Mouse (Mus musculus) gonadal fat pad, adult 2 months (tissue): ENCODE results near the gene Il5ra. TPM values are rescaled to one million over a fixed set of nuclear protein-coding genes. Genes with fewer than 3 reads are reported as not detected.

Experiments used
- DNase-seq: peaks from one replicate; pipeline ENCODE4 v3.0.0-alpha.2; 2012; ENCODE audit warnings: low read depth
- polyA plus RNA-seq: library from polyadenylated mRNA; depleted of rRNA; stranded (reverse); fragments of >200 nt; gene quantifications from 2 replicates; pipeline ENCODE4 v1.2.3, GENCODE M21; 2012; rRNA removed

Il5ra gene
- polyA plus RNA-seq = 0.05 TPM in 2 replicates

DNA sequence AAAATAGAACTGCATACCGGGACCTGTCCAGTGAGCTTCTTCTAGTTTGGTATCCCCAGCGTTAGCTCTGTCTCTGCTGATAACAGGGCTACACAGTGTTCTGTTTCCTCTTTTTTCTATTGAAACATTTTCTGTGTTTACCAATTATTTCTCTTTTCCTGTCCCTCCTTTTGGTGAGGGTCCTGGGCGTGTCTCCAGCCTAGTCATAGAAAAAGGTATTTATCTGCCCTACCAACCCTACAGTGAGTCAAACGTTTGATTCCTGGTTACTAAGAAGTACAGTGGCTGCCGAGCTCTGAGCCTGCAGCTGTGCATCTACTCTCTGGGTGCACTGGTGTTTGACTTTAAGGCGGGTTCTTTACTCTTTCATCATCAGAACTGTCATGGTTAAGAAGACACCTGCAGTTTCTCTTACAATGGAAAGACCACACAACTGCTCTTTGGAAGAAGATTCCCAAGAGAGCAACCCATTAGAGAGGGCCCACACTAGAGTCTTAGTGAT is at the start of gene Il5ra:
Gene Il5ra (minus strand): TSS at position 151 of the 502 bp plus-strand sequence.
- DNase-seq = no peak

DNA sequence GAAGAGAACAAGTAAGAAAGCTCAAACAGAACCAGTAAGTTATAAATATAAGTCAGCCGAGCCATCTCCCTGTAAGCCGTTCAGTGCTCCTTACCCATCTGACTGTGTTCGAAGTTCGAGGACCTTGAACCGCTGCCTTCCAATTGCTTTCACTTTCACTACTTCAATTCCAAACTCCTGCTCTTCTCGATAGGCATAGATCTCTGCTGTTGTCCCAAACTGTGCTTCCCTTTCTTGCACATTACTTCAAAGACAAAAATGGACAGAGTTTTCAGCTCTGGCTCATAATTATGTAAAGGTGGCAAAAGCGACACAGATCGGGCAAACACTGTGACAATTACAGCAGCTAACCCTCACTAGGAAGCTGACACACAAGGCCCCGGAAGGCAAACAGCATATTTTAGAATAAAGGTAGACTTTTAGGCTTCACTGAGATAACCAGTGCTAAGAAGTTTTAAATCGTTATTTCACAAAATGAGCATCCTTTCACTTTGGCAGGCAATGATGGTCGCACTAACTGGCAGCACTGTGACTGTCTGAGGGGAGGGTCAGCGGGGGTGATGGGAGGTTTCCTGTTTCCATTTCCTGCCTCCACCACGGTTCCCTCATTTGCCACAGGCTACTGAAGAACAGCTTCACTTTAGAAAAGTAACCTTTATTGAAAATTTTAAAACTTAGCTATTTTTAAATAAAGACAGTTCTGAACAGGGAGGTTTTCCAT is 45.4 kb upstream of the Il5ra start:
- no peak for DNase-seq

DNA sequence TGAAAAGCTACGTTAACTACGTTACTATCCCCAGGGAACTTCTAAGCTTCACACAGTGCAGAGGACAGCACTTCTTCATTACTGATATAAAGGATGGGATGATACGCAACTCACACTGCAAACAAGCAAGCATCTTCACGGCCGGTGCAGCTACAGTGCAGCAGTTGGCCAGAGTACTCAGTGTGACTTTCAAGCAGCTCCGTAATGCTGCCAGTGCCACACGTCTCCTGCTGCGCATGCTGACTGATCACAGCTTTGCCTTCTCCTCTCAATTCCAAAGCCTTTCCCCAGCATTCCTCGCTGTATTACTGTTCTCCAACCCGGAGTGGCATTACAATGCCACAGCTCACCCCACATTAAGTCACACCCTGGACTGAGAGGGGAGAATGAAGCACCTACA is 44.8 kb upstream of the Il5ra start:
- no peak for DNase-seq

DNA sequence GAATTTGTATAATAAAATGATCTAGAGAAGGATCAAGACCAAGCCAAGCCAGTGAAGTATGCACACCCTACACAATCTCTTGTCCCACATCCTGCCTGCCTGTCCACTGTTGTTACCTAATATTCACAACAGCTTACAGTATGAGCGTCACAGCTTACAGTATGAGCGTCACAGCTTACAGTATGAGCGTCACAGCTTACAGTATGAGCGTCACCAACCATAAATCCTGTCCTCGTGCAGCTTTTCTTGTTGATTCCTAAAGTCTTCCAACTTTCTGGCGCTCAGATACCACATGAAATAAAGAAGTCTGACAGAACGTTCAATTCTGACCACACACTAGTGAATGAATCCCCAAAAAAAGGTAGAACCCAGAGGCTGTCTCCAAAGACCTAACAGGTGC is 44.3 kb upstream of the Il5ra start:
- DNase-seq = no peak

DNA sequence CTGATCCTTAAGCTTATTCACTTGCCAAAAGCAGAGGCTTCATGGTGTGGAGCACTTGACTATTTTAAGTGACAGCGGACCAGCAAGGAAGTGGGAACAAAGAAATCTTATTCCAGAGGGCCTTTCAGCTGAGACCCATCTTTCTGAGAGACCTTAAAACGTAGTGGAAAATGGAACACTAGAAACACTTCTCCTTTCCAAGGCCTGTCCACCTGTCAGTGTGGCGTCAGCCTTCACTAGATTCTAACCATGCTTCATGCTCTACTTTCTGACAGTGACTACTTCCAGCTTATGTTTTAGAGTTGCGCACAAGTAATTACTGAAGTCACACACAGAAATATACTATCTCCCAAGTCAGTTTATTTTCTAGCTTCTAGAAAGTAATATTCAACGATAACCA is 43.6 kb upstream of the Il5ra start:
- DNase-seq = no peak

DNA sequence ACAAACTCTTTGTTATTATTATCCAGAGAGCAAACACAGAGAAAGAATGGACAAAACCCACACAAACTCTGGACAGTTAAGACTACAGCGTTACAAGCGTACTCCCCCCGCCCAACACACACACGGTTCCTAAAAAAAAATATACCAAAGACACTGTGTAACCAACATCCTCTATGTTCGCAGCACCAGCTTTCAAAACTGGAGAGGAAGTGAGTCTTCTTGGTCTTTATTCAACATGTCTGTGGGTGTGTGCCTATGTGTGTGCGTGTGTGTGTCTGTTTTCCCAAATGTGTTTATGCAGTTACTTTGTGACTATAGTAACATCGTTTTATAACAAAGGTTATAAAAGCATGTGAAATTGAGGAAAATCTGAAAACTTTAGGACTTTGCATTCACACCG is 42.6 kb upstream of the Il5ra start:
- DNase-seq = no peak

DNA sequence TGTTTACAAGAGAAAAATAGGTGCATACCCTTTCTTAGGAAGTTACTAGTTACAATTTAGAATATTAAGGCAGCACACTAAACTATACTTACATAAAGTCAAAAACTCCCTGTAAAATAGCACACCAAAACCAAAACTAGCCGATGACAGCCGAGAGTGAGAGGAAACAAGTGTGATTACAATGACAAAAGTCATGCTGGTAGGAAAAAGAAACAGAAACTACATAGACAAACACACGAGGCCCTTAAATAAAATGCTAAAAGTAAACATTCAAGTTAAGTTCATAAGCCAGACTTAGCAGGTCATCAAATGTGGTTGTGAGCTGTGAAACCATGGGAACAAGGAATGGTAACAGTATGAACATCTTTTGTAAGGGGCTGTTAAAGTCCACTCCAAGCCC is 38.3 kb upstream of the Il5ra start:
- no peak for DNase-seq

DNA sequence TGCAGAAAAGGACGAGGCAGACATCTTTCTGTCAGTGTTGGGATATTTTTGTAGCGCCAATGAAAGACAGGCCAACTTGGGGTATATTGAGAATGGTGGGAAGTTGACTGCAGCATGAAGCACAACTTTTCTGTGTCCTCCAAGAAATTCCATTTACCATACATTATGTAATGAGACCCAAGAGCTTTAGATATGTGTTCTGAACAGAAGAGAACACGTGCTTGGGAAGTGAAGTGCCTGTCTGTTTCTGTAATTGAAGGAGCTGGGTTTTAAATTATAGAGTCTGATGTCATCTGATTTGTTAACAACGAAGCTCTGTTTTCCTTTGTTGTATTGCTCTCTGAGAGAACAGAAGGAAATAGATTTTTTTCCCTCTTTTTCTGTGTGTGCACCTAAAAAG is 21.2 kb upstream of the Il5ra start:
- DNase-seq = no peak

DNA sequence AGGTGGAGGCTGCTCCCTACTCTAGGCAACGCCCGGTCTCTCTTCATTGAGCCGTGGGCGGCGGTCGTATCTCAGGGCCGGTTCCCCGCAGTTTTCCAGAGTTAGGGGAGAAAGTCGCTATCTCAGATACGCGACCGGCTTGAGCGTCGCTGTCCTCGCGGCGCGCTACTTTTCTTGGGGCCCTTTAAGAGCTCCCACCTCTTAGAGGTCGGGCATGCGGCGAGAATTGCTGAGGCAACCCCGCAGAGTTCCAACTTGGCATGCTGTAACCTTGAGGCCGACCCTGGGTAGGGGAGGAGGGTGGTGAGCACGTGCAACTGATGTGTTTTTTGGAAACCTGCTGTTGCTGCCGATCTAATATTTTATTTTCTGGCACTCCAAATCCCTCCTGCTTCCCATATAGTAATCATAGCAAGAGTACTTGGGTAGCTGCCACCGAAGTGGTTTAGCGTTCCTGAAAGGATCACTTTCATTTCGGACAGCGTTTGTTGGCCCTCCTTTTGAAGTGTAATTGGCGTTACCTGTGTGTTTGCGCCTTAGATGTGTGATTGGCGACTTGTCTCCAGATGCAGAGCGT is 20.5 kb upstream of the Il5ra start:
- DNase-seq = no peak

DNA sequence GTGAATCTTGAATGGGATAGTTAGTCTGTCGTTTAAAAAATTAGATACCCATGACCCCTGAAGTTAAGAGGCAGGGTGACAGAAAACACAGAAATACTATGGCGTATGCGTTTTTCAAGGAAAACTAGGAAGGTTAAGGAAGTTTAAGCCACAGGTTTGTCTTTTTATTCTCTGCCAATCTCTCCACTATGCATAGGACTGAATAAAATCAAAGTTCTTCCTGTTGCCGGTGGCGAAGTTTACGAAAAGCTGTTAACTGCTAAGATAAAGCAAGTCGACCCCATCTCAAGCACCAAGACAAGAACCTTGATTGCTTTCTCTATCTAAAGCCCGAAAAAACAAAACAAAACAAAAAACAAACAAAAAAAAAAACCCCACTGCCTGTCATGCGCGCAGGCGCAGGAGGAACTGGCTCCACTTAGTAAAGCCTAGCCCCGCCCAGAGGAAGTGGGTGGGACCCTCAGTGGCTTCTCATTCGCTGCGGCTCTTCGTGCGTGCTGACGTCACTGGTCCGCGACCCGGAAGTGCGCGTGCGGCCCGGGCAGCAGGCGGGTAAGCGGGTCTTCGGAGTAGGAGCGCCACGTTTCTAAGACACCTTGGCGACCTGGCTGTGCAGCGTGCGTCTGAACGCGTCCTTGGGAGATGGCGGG is 19.9 kb upstream of the Il5ra start, which contains the start of gene Trnt1:
Gene Trnt1 (plus strand): TSS at position 481 of the 650 bp plus-strand sequence.
- peak; percentile 55 for DNase-seq

DNA sequence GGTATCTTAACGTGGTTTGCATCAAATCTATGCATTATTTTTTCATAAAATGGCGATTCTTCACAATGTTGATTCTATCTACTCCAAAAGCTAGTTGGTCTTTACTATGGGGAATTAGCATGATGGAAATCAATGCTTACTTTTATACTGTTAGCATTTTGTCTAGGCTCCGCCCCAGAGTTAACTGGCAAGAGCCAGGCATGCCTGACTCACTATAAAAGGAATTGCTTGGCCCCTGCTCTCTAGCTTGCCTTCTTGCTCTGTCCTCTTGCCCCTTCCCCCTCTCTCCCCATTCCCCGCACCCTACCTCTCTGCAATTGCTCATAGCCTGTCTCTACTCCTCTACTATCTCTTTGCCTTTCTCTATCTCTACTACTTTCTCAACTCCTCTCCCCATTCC is 17.9 kb upstream of the Il5ra start:
- DNase-seq = no peak

DNA sequence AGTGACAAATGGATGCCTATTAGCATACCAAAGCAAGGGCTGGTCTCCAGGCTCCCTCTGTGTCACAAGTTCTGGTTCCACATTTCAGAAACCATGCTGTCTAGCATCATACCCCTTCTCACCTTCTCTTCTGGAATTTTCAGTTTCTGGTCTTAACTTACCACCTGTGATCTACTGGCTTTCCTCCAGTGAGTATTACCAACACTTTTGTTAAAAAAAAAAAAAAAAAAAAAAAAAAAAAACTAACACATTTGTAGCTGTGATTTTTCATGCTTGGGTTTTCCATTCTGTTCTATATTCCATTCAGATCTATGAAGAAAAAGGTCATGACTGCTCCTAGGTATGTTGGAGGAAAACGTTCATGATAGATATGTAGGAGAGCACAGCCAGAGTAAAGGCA is 17.1 kb upstream of the Il5ra start:
- DNase-seq = no peak

DNA sequence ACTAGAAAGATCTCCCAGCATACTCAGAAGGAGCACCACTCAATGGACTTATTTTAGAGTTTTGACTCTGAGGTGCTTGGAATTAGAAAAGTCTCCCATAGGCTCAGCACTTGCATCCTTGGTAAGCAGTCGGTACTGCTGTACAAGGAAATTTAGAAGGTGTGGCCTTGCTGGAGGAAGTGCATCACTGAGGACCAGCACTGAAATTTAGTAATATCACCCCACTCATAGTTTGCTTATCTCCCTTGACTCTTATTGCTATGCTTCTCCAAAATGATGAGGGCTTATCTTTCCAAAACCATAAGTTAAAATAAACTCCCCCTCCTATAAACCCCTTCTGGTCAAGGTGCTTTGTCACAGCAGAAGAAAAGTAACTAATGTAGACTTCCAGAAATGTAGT is 12.6 kb upstream of the Il5ra start:
- DNase-seq = no peak

DNA sequence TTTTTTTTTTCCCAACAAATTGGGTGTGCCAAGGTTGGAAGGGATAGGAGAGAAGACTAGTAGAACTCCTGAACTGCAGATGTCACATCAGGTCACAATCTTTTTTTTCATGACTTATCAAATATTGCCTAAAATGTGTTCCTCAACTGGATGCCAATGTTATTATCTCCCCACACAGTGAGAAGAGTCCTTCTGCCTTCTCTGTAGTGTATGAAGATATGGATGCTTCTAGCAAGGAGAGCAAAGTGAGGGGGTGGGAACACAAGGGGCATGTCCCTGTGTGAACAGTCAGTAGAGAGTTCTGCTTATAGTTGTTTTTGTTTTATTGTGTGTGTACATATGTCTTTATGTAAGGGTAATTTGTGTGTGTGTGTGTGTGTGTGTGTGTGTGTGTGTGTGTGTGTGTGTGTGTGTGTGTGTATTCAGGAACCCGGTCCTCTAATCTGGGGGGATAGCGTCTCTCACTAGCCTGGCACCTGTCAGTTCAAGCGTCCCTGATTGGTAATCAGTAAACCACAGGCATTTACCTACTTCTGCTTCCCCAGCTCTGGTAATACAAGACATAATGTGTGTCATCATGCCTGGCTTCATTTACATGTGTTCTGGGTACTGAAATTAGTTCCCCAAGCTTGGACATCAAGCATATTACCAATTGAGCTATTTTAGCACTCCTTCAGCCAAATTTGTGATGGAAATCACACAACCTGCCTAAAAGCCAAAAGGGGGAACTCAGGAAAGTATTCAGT is 11.8 kb upstream of the Il5ra start:
- DNase-seq = no peak

DNA sequence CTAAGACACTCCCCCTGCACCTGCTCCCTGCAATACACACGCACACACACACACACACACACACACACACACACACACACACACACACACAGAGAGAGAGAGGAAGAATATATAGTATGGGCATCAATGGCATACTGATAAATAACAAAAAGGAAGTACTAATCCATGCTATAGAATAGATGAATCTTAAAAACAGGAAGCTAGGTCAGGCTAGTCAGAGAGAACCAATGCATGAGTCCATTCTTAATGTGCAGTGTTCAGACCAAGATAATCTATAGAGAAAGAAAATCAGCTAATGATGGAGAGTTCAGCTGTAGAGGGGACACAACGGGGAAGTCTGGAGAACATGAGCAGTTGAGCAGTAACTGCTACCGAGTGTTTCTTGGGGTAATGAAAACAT is 9.5 kb upstream of the Il5ra start:
- DNase-seq = no peak

DNA sequence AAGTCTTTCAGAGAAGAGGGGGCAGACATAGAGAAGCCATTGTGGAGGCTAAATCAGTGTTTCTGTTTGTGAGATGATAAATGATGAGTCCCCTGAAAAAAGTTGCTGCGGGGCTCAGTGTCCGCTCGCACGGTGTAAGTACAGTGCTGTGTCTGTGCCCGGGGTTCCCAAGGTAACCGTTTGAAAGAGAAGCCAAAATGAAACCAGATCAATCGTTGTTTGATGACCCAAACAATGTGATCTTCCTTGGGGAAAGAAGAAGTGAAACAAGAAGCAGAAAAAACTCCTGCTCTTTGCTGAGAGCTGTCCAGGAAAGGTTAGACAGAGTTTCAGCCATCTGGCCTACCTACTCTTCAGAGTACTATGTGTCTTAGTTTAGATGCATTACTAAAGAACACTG is 1.5 kb upstream of the Il5ra start:
- no peak for DNase-seq

DNA sequence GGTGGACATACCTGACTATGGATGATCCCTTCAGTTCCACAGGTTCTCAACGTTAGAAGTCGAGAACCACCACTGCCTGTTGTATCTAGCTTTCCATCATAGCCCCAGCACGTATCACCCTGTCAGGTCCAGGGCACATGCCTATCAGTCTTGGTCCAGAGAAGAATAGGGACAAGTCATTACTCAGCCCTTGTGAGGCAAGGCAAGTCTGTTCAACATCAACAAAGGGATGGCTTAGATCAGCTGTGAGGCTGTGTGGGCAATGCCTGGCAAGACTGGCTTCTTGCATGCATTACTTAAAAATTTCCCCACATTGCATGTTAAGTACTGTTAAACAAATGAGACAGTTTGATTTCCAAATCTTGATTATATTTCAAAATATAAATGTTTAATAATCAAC is 1.0 kb downstream of the Il5ra start:
- DNase-seq = no peak

DNA sequence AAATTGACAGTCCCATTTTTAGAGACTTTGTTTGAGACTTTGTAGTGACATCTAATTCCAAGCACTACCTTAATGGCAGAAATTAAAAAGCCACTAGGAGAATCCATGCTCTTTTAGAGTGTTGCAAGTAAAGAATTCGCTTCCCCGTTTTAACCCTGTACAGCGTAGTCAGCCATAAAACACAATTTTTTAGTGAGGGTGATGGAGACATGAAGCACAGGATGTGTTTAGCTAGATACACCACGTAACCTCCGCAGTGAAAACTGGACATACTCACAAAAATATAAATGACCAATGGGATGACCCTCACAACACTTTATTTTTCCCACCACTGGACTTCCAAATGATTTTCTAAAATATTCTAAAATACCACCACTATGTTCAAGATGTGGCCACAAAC is 1.6 kb downstream of the Il5ra start:
- DNase-seq = no peak

DNA sequence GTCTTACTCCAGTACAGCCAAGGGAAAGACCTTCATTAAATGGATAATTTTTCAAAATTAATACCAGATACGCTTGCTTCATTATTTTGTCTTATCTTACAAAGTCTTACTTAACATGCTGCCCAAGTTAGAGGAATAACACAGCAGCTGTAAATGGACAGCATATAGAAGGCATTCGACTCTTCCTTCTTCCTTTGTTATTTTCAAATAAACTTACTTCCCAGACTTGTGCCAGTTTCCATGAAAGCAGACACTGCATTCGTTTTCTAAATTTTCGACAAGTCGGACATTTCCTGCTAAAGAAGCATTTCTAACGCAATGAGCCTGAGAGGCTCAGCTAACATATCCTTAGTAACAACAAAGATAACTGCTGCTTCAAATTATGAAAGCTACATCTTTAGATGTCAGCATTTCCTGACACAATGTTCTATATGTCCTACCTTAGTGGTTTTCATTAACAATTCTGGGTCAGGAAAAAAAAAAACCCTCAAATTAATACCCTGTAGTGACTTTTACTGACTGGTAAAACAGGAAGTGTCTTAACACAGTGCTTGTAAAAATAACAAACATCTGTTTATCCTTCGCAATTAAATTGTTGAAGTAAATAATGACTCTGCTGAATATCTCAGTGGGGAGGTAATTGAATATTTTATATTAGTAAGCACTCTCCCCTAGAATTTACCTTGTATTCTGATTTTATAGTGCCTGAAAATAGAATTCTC is 3.0 kb downstream of the Il5ra start:
- DNase-seq = no peak

DNA sequence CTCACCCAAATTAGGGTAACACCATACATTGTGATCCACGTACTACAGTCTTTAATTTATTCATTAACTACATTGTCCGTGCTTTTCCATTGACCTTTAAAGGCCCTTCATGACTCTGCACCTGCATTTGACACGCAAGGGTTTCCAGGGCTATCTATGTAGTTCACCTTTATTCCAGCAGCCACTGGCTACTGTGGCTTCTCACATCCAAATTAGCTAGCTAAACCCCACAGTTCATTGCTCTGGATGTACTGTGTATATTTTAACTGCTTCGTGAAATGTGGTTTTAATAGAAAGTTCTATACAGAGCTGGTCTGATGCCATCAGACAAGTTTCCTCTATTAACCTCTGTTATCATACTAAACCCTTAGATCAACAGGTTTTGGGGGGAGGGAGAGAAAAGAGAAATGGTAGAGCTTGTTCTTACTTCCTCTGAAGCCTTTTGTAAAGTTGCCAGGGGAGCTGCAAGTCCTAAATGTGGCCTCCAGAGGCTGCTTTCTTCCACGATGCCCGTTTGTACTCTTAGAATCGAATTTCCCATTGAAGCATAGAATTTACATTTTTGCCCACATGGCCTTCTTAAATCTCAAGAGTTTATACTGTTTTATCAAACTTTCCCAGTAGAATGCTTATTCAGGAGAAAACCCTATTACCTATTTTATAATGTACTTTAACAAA is 5.1 kb downstream of the Il5ra start:
- DNase-seq = no peak

DNA sequence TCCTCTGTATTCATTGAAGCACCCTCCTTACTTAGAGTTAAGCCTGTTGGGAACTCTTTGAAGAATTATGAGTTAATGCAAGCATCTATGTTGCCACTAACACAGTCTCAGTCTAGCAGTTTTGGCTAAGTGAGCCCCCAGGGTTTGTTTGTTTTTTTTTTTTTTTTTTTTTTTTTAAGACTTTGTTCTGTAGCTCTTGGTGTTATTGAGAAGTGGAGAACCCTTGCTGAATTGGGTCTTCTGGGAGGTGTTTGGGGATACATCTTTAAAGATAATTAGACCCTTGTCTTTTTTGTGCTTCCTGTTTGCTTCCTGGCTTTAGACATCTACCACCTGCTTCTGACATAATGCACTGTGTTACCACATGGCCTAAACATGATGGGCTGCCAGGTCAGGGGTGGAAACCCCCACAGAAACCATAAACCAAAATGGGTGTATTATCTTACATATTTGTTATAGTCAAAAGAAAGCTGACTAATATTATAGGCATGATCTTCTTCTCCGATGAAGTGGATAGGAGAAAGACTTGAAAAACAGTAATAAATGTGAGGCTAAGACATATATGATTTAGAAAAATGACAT is 8.5 kb downstream of the Il5ra start:
- no peak for DNase-seq
